Mouse (Mus musculus) v-Abl transformed pro-B cells (cell line): ENCODE data around the gene Erp29.

Experiments
- in situ Hi-C, 2 experiments: fragments of 400-800 bp; cut with MboI; formaldehyde crosslinking; loops; one replicate each; pipeline ENCODE4 v1.15.1; 2025; ENCODE audit not compliant: unreplicated experiment in 2 of 2

Gene Erp29

GRCm38 (mm10) chr5:121395621-121396020 lies 56.7 kb downstream of the Erp29 start:
- in situ Hi-C loops, result no loop called here

GRCm38 (mm10) chr5:121393402-121393801 lies 58.9 kb downstream of the Erp29 start:
- in situ Hi-C loops, result no loop called here

DNA sequence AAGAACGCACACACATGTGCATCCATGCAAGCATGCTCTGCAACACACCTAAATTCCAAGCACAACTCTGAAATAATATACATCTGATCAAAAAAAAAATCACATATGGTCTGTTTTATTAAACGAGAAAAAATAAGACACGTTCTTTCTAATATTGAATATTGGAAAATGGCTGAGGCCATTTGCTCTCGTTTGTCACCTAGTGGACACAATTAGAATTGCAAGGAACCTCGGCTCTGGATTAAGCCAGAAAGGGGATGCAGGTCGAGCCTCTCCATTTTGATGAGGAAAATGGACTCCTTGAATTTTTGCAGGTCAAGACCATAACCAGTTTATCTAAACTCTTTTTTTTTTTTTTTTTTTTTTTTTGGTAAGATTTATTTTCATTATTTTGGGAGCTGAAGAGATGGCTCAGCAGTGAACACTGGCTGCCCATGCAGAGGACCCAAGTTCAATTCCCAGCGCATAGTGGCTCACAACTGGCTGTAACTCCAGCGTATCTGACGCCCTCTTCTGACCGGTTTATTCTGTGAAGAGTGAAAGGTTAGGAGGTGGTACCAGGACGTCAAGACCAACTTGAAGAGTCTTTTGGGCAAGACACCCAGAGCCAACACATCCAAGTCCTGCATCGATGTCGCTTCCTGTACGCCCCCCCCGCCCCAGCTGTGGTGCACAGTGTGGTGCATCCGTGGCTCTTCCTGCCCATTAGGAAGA lies 59.5 kb downstream of the Erp29 start:
- in situ Hi-C loops, result no loop called here

DNA sequence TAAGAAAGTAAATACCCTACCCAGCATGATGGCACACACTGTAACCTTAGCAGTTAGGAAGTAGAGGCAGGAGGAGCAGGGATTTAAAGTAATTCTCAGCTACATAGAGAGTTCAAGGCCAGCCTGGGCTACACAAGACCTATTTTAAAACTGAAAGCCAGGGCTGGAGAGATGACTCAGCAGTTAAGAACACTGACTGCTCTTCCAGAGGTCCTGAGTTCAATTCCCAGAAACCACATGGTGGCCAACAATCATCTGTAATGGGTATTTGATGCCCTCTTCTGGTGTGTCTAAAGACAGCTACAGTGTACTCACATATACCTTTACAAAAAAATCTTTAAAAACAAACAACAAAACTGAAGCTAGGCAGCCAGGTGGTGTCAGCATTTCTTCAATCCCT lies 62.6 kb downstream of the Erp29 start:
- in situ Hi-C loops, result no loop called here

- in situ Hi-C loops, result no loop called here
Observed at GRCm38 (mm10) chr5:121389106-121389505, 63.2 kb downstream of the Erp29 start.

DNA sequence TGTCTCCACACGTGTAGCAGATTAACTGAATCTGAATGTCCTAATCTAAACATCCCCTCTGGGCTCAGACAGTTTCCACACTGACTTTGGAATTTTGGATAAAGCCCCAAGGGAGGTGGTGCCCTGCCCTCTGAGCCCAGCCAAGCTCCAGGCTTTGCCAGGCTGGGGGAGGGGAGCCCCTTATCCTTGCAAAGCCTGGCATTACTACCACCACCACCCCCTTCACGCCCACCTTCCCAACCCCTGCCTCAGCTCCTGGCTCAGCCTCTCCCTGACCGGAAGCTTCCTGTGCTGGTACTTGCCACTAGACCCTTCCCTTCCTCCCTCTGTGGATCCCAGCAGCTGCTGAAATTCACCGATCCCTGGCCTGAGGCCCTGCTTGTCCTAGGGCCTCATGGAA lies 65.2 kb downstream of the Erp29 start:
- in situ Hi-C loops, result no loop called here

- in situ Hi-C loops, result no loop called here
Observed at GRCm38 (mm10) chr5:121386120-121386909, 66.0 kb downstream of the Erp29 start.

DNA sequence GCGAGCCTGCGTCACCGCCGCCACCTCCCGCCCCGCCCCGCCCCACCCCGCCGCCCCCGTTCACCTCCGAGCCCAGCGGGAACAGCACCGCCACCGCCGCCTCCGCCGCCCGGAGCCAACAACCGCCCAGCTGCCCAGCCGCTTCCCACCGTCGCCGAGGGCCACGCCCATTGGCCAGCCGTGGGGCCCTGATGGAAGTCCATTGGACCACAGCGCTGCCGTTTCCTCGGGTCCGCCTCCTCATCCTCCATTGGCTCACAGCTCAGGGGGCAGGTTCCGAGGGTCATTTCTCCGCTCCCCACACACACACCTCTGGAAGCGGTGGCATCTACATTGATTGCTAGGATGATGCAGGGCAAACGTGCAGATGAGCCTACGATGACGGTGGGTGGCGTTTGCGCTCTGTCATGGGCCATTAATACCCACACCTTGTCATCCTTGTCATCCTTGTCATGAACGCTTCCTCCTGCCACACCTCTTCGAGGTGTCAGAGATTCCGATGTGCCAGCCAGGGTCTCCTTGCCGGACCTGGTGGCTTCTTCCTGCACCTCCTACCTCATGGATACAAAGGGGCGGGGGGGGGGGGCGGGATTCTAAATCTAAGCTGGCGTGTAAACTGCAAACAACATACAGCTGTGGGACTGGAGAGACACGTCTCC lies 66.7 kb downstream of the Erp29 start, which contains the start of gene Trafd1:
TSS of gene Trafd1 (minus strand) at position 172 of the 659 bp plus-strand sequence.
- in situ Hi-C loops, result no loop called here

- in situ Hi-C loops, result no loop called here
Observed at GRCm38 (mm10) chr5:121384757-121385460, 67.4 kb downstream of the Erp29 start.

GRCm38 (mm10) chr5:121383857-121384756 lies 68.2 kb downstream of the Erp29 start:
- in situ Hi-C loops, result no loop called here

- in situ Hi-C loops, result no loop called here
Observed at GRCm38 (mm10) chr5:121380692-121381091, 71.6 kb downstream of the Erp29 start.

GRCm38 (mm10) chr5:121378678-121379256 lies 73.5 kb downstream of the Erp29 start:
- in situ Hi-C loops, result loop anchor here (5.0 kb wide), 1 partner anchor 161 kb away; no protein-coding TSS in a partner anchor
